ENCODE assay signal across 9 mouse cellular contexts in genomic region chr17:32281611-32282310, GRCm38 (mm10). TPM values are rescaled to one million over a fixed set of nuclear protein-coding genes. Genes with fewer than 3 reads are reported as not detected.
DNase-seq lines count a peak whose midpoint lies in the region; ATAC-seq and TF ChIP-seq lines count a peak whose summit lies in the region.
"Had no signal": no experiment of that assay in that cellular context is flagged by ENCODE, and none has a peak within 500 bp of the region (broad histone marks: within the 10 kb centered on the region; RNA-seq: fewer than 3 reads in every experiment).

No protein-coding gene starts in this region.

- TF ChIP-seq CTCF in testis, adult 2 months (IDR thresholded peaks at IDR 0.05; ENCODE audit: control insufficient read depth, insufficient read depth, insufficient replicate concordance, low read depth, low read length) = no peak

- peaks cover 43% of the 10 kb centered on the region for H3K4me1 ChIP-seq in hindbrain, embryonic 15.5 days (replicated peaks)
- no peaks in the 10 kb centered on the region for H3K4me1 ChIP-seq in hindbrain, embryonic 11.5 days (replicated peaks; ENCODE audit: control insufficient read depth, insufficient read depth, low read length)
- peaks cover 5% of the 10 kb centered on the region for H3K4me1 ChIP-seq in testis, adult 2 months (ENCODE audit: control insufficient read depth, insufficient read depth, low read length)
- peaks cover 11% of the 10 kb centered on the region for H3K4me1 ChIP-seq in intestine, embryonic 15.5 days (replicated peaks)

- no peak overlapping the region for H3K27ac ChIP-seq in hindbrain, embryonic 15.5 days (replicated peaks)
- no peak overlapping the region for H3K27ac ChIP-seq in hindbrain, embryonic 11.5 days (ENCODE audit: low read depth, low read length)
- H3K27ac ChIP-seq in testis, adult 2 months (ENCODE audit: control insufficient read depth, insufficient read depth, low read depth, low read length) = 0 out of 2 replicates have a peak overlapping the region, but pooled peaks have one; percentile 36
- no peak overlapping the region for H3K27ac ChIP-seq in intestine, embryonic 15.5 days

- H3K36me3 ChIP-seq in hindbrain, embryonic 15.5 days = no peaks in the 10 kb centered on the region
- H3K36me3 ChIP-seq in hindbrain, embryonic 11.5 days (ENCODE audit: control insufficient read depth, insufficient read depth, low read length) = no peaks in the 10 kb centered on the region
- no peaks in the 10 kb centered on the region for H3K36me3 ChIP-seq in testis, adult 2 months (ENCODE audit: control insufficient read depth, insufficient read depth, low read length)
- H3K36me3 ChIP-seq in intestine, embryonic 15.5 days = no peaks in the 10 kb centered on the region

- ATAC-seq in hindbrain, embryonic 15.5 days (ENCODE audit: low FRiP score, low read depth) = no peak
- ATAC-seq in hindbrain, embryonic 11.5 days (ENCODE audit: low FRiP score) = no peak
- ATAC-seq in intestine, embryonic 15.5 days = no peak
- no peak for ATAC-seq in cerebellum, adult (ENCODE audit: insufficient number of reproducible peaks, low FRiP score, low TSS enrichment)

- H3K4me3 ChIP-seq in hindbrain, embryonic 15.5 days = no peak overlapping the region
- no peak overlapping the region for H3K4me3 ChIP-seq in hindbrain, embryonic 11.5 days (ENCODE audit: low read depth, low read length)
- H3K4me3 ChIP-seq in testis, adult 2 months (ENCODE audit: control insufficient read depth, low read depth, low read length) = no peak overlapping the region
- no peak overlapping the region for H3K4me3 ChIP-seq in intestine, embryonic 15.5 days (replicated peaks)

- no peak overlapping the region for H3K9ac ChIP-seq in hindbrain, embryonic 15.5 days
- no peak overlapping the region for H3K9ac ChIP-seq in hindbrain, embryonic 11.5 days (ENCODE audit: low read depth, low read length)
- H3K9ac ChIP-seq in intestine, embryonic 15.5 days = peak overlapping the region; percentile 10; the same call in 1 of the 2 replicates

- TF ChIP-seq POLR2A in testis, adult 2 months (IDR thresholded peaks at IDR 0.05; ENCODE audit: control insufficient read depth, low read depth, low read length) = no peak

- 81% methylated on average over 4 of the region's 4 CpGs for WGBS in hindbrain, embryonic 15.5 days
- 87% methylated on average over 4 of the region's 4 CpGs for WGBS in hindbrain, embryonic 11.5 days
- 58% methylated on average over 4 of the region's 4 CpGs for WGBS in intestine, embryonic 15.5 days

- no peak for DNase-seq in hindbrain, embryonic 11.5 days (ENCODE audit: low spot score)
- no peak for DNase-seq in testis, postnatal 14 days (ENCODE audit: low spot score)
- DNase-seq in left cerebral cortex, adult 8-10 months (ENCODE audit: low spot score in 2 of 2) = no peak
- DNase-seq: lung, postnatal 36 days; spleen, adult 18-20 months had no signal

- H3K27me3 ChIP-seq in hindbrain, embryonic 15.5 days = no peaks in the 10 kb centered on the region
- no peaks in the 10 kb centered on the region for H3K27me3 ChIP-seq in hindbrain, embryonic 11.5 days (ENCODE audit: control insufficient read depth, insufficient read depth, low read length)
- no peaks in the 10 kb centered on the region for H3K27me3 ChIP-seq in testis, adult 2 months (ENCODE audit: control insufficient read depth, insufficient read depth, low read length)
- no peaks in the 10 kb centered on the region for H3K27me3 ChIP-seq in intestine, embryonic 15.5 days (replicated peaks)

- no peaks in the 10 kb centered on the region for H3K9me3 ChIP-seq in hindbrain, embryonic 15.5 days
- H3K9me3 ChIP-seq in hindbrain, embryonic 11.5 days (ENCODE audit: control insufficient read depth, low read length) = no peaks in the 10 kb centered on the region
- no peaks in the 10 kb centered on the region for H3K9me3 ChIP-seq in intestine, embryonic 15.5 days

- 0 out of 2 replicates have a peak overlapping the region, but pooled peaks have one; percentile 80 for H3K4me2 ChIP-seq in hindbrain, embryonic 15.5 days
- H3K4me2 ChIP-seq in hindbrain, embryonic 11.5 days (replicated peaks; ENCODE audit: low read depth, low read length) = no peak overlapping the region
- H3K4me2 ChIP-seq in intestine, embryonic 15.5 days (replicated peaks) = peak overlapping the region; percentile 29; the same call in 1 of the 2 replicates

RNA-seq across cellular contexts. Expression of gene Brd4, which starts 2.8 kb away (rescaled TPM):
- 83.0 and 91.5 TPM in 2 replicates for polyA plus RNA-seq in hindbrain, embryonic 15.5 days (2015; fragmentation: Nextera tagmentation; extraction: Ambion mirVana)
- 87.0 and 98.5 TPM in 2 replicates for polyA plus RNA-seq in hindbrain, embryonic 11.5 days (2014; fragmentation: Nextera tagmentation; extraction: Ambion mirVana)
- 17.3 and 17.6 TPM in 2 replicates for polyA plus RNA-seq in testis, adult 2 months (2012; rRNA removed)
- 68.1 and 70.5 TPM in 2 replicates for polyA plus RNA-seq in intestine, embryonic 15.5 days (2015; fragmentation: Nextera tagmentation; extraction: Ambion mirVana)
- total RNA-seq in left cerebral cortex, adult 8-10 months (2022) = 100 to 1,000 TPM in 2 of 4 experiments, 10 to 100 TPM in 2; 97.6 to 116 (median 102) TPM

RNA-seq across cellular contexts. Expression of gene Akap8, which starts 39.3 kb away (rescaled TPM):
- polyA plus RNA-seq in hindbrain, embryonic 15.5 days (2015; fragmentation: Nextera tagmentation; extraction: Ambion mirVana) = 102 and 106 TPM in 2 replicates
- 54.4 and 66.2 TPM in 2 replicates for polyA plus RNA-seq in hindbrain, embryonic 11.5 days (2014; fragmentation: Nextera tagmentation; extraction: Ambion mirVana)
- 39.3 and 43.5 TPM in 2 replicates for polyA plus RNA-seq in testis, adult 2 months (2012; rRNA removed)
- polyA plus RNA-seq in intestine, embryonic 15.5 days (2015; fragmentation: Nextera tagmentation; extraction: Ambion mirVana) = 83.2 and 85.6 TPM in 2 replicates
- total RNA-seq in left cerebral cortex, adult 8-10 months (2022) = 10 to 100 TPM; 78.4 to 92.7 (median 90.7) TPM
